Mouse (Mus musculus) intestine, embryonic 14.5 days (tissue): ENCODE results near the gene Arhgap19. TPM values are rescaled to one million over a fixed set of nuclear protein-coding genes. Genes with fewer than 3 reads are reported as not detected.

ENCODE experiments used
- ATAC-seq: fragments of 200-750 bp; cut with Nextera tagmentation; replicated peaks from 2 replicates; pipeline ENCODE4 v1.8.0; 2017; ENCODE audit warnings: low read depth, moderate number of reproducible peaks, moderate TSS enrichment, moderate library complexity; ENCODE audit not compliant: low FRiP score, low TSS enrichment
- DNase-seq: peaks from one replicate; pipeline ENCODE4 v3.0.0-alpha.2; 2018; ENCODE audit warnings: low spot score
- H3K27ac ChIP-seq: fragments of 300-500 bp; sonication (generic); 2 replicates; pipeline ENCODE4 v1.5.1; 2014; ENCODE audit warnings: low read depth, mild to moderate bottlenecking, control low read depth
- H3K27me3 ChIP-seq: fragments of 300-500 bp; sonication (generic); replicated peaks from 2 replicates; pipeline ENCODE4 v1.6.1; 2014; ENCODE audit warnings: low read length, control low read depth; ENCODE audit not compliant: control insufficient read depth, insufficient read depth
- H3K36me3 ChIP-seq: fragments of 300-500 bp; sonication (generic); 2 replicates; pipeline ENCODE4 v1.6.1; 2014; ENCODE audit warnings: low read length, control low read depth; ENCODE audit not compliant: control insufficient read depth, insufficient read depth
- H3K4me1 ChIP-seq: fragments of 300-500 bp; sonication (generic); replicated peaks from 2 replicates; pipeline ENCODE4 v1.6.1; 2014; ENCODE audit warnings: low read length, control low read depth, mixed read lengths; ENCODE audit not compliant: control insufficient read depth, insufficient read depth
- H3K4me2 ChIP-seq: fragments of 300-500 bp; sonication (generic); 2 replicates; pipeline ENCODE4 v1.6.1; 2014; ENCODE audit warnings: low read length
- H3K4me3 ChIP-seq: fragments of 300-500 bp; sonication (generic); 2 replicates; pipeline ENCODE4 v1.5.1; 2014; ENCODE audit warnings: low read depth, low read length, control low read depth, mixed read lengths
- H3K9ac ChIP-seq: fragments of 300-500 bp; sonication (generic); 2 replicates; pipeline ENCODE4 v1.6.1; 2014; ENCODE audit warnings: mild to moderate bottlenecking, low read length
- H3K9me3 ChIP-seq: fragments of 300-500 bp; sonication (generic); 2 replicates; pipeline ENCODE4 v1.6.1; 2016; ENCODE audit warnings: low read length, control low read depth; ENCODE audit not compliant: control insufficient read depth
- WGBS: fragments of 180-500 bp; shearing (Covaris S2); extraction: QIAGEN DNeasy Blood & Tissue Kit; methylation state at CpG from one replicate; pipeline ENCODE4 v1.1.7; 2014; 5-methylcytosine and 5-hydroxymethylcytosine counted together
- polyA plus RNA-seq: library from polyadenylated mRNA; unstranded; fragments of >200 nt; fragmentation: Nextera tagmentation; extraction: Ambion mirVana; gene quantifications from 2 replicates; pipeline ENCODE4 v1.2.1, GENCODE M21; 2014

Gene Arhgap19
- polyA plus RNA-seq, 1 experiment from 2014 or later, result 25.5 TPM

- Histone ChIP-seq H3K36me3 (no peaks in the 10 kb centered on the region), H3K4me1 (peaks cover 12% of the 10 kb centered on the region), H3K9ac (no peak overlapping the region), H3K27me3 (no peaks in the 10 kb centered on the region), H3K4me2 (no peak overlapping the region), H3K9me3 (no peaks in the 10 kb centered on the region), H3K27ac (no peak overlapping the region), H3K4me3 (no peak overlapping the region)
- WGBS, result 90% methylated on average over 6 of the region's 6 CpGs
- ATAC-seq (no peak), DNase-seq (no peak)
Observed at GRCm38 (mm10) chr19:41797536-41797935, 4.3 kb downstream of the Arhgap19 start.

- 81% methylated on average over 12 of the region's 12 CpGs for WGBS
- H3K9ac ChIP-seq, result no peak overlapping the region
Observed at GRCm38 (mm10) chr19:41796789-41797327, 5.0 kb downstream of the Arhgap19 start.

DNA sequence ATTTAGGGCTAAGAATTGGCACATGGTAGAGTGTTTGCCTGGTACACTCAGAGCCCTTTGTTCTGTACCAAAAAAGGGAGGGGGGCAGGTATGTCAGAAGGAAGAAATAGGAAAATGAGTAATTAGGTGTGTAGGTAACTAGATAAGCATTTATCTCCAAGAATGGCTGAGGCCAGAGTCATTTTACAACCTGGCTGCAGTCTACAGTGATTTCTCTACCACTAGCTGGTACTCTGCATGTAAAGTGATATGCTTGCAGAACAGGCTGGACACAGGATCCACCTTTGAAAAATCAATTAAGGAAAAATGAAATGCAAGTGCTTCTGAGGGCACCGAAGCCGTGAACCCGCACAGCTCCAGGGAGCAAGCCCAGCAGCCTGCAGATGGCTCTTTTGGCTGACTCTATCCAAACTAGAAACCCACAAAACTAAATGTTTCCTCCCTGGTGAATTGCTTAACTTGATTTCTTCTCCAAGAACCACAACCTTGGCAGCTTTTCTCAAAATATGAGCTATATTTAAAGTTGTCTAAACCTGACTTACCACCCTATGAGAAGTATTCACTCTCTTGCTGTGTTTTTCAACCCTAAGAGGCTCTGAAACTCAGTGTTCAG, 5.6 kb downstream of the Arhgap19 start:
- no peaks in the 10 kb centered on the region for H3K9me3 ChIP-seq
- no peak overlapping the region; the same call in 1 of the 2 replicates for H3K27ac ChIP-seq
- no peak overlapping the region for H3K4me2 ChIP-seq
- DNase-seq (no peak), ATAC-seq (no peak; the same call in 1 of the 2 replicates)
- peaks cover 12% of the 10 kb centered on the region for H3K4me1 ChIP-seq
- H3K27me3 ChIP-seq, result no peaks in the 10 kb centered on the region
- 0 out of 2 replicates have a peak, but pooled peaks cover 4% of the 10 kb centered on the region for H3K36me3 ChIP-seq
- WGBS, result 75% methylated on average over 3 of the region's 3 CpGs
- no peak overlapping the region for H3K4me3 ChIP-seq
- H3K9ac ChIP-seq, result no peak overlapping the region

More at GRCm38 (mm10) chr19:41796789-41797327, 5.0 kb downstream of the Arhgap19 start:
- no peak overlapping the region for H3K27ac ChIP-seq
- H3K27me3 ChIP-seq, result no peaks in the 10 kb centered on the region
- H3K4me1 ChIP-seq, result peaks cover 12% of the 10 kb centered on the region
- H3K4me3 ChIP-seq, result no peak overlapping the region
- H3K9me3 ChIP-seq, result no peaks in the 10 kb centered on the region
- 0 out of 2 replicates have a peak, but pooled peaks cover 2% of the 10 kb centered on the region for H3K36me3 ChIP-seq
- ATAC-seq (no peak), DNase-seq (no peak)
- no peak overlapping the region for H3K4me2 ChIP-seq

DNA sequence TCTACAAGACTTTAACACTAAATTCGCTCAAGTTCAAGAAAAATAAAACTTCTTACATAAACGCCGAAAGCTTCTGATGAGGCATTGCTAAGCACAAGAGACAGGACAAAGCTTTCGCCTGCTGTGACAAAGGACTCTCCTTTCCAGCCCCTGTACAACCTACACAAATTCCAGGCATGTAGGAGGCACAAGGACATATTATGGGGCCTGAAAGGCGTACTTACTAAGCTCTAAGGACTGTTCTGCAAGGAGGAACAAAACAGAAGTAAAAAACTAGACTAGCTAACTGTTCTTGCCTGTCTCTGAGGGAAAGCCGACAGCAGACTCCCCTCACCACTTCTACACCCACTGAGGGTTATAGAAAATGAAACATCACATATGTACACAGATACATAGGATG, 6.9 kb downstream of the Arhgap19 start:
- H3K9me3 ChIP-seq, result no peaks in the 10 kb centered on the region
- 83% methylated on average over 6 of the region's 6 CpGs for WGBS
- no peak overlapping the region for H3K27ac ChIP-seq
- H3K27me3 ChIP-seq, result no peaks in the 10 kb centered on the region
- H3K36me3 ChIP-seq, result 0 out of 2 replicates have a peak, but pooled peaks cover 4% of the 10 kb centered on the region
- H3K4me1 ChIP-seq, result peaks cover 3% of the 10 kb centered on the region; the same call in 1 of the 2 replicates
- H3K4me3 ChIP-seq, result no peak overlapping the region
- H3K4me2 ChIP-seq, result no peak overlapping the region
- ATAC-seq (no peak), DNase-seq (no peak)
- H3K9ac ChIP-seq, result no peak overlapping the region

DNA sequence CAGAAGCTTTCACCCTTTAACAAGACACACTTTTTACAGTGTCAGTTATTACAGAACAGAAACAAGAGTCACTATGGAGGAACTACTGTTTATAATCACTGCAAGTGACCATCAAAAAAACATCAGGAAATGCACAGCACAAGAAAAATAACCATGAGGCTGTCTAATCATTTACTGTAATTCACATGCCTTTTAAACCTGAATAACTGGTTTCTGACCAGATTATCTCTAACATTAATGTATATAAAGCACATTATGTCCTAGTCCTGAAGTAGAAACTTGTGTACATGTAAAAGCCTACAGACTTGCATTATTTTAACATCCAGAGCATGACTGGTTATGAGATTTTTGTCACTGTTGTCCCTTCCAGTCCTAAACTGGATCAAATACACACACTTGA, 7.8 kb downstream of the Arhgap19 start:
- peaks cover 3% of the 10 kb centered on the region; the same call in 1 of the 2 replicates for H3K4me1 ChIP-seq
- H3K9ac ChIP-seq, result no peak overlapping the region
- H3K36me3 ChIP-seq, result 0 out of 2 replicates have a peak, but pooled peaks cover 9% of the 10 kb centered on the region
- ATAC-seq (no peak), DNase-seq (no peak)
- peak overlapping the region; percentile 18; the same call in 1 of the 2 replicates for H3K4me2 ChIP-seq
- no peaks in the 10 kb centered on the region for H3K27me3 ChIP-seq
- H3K9me3 ChIP-seq, result no peaks in the 10 kb centered on the region
- H3K4me3 ChIP-seq, result no peak overlapping the region
- H3K27ac ChIP-seq, result no peak overlapping the region

DNA sequence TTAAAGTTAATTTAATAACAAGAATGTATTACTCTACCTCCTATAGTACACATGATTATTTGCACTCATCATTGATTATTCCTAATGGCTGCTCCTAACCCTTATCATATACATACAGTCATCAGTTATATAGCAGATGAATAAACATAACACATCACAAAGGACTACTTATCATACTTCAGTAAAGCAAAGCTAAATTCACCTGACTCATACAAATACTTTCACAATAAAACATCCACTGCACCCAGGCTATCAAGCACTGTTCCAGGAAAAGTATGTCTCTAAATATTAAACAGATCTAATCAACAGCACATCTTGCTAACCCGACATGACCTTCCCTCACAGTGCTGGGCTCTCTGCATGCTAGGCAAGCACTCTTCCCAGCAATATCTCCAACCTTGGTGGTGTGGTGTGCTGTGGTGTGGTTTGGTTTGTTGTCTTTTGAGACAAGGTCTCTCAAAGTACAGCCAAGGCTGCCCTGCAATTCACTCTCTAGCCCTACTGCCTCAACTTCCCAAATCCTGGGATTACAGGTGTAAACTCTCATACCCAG, 8.8 kb downstream of the Arhgap19 start:
- H3K4me3 ChIP-seq, result no peak overlapping the region
- H3K4me1 ChIP-seq, result peaks cover 3% of the 10 kb centered on the region; the same call in 1 of the 2 replicates
- no peaks in the 10 kb centered on the region for H3K27me3 ChIP-seq
- 58% methylated on average over 1 of the region's 1 CpGs for WGBS
- no peak for DNase-seq
- no peak overlapping the region for H3K27ac ChIP-seq
- H3K9ac ChIP-seq, result no peak overlapping the region
- H3K36me3 ChIP-seq, result peaks cover 12% of the 10 kb centered on the region; the same call in 1 of the 2 replicates
- no peaks in the 10 kb centered on the region for H3K9me3 ChIP-seq
- ATAC-seq, result no peak
- H3K4me2 ChIP-seq, result no peak overlapping the region

- WGBS, result 93% methylated on average over 2 of the region's 2 CpGs
- no peak overlapping the region for H3K27ac ChIP-seq
Observed at GRCm38 (mm10) chr19:41791384-41791783, 10.5 kb downstream of the Arhgap19 start.

GRCm38 (mm10) chr19:41789110-41789961, 12.5 kb downstream of the Arhgap19 start:
- Histone ChIP-seq H3K4me1 (no peaks in the 10 kb centered on the region), H3K27me3 (no peaks in the 10 kb centered on the region), H3K36me3 (peaks cover 38% of the 10 kb centered on the region), H3K4me3 (no peak overlapping the region), H3K27ac (no peak overlapping the region), H3K9me3 (no peaks in the 10 kb centered on the region), H3K4me2 (no peak overlapping the region), H3K9ac (no peak overlapping the region)
- WGBS, result 50% methylated on average over 10 of the region's 10 CpGs
- no peak for ATAC-seq
- no peak for DNase-seq

More at GRCm38 (mm10) chr19:41791384-41791783, 10.5 kb downstream of the Arhgap19 start:
- Histone ChIP-seq H3K36me3 (peaks cover 20% of the 10 kb centered on the region), H3K4me1 (no peaks in the 10 kb centered on the region; the same call in 1 of the 2 replicates), H3K9me3 (no peaks in the 10 kb centered on the region), H3K9ac (no peak overlapping the region), H3K4me2 (no peak overlapping the region), H3K27me3 (no peaks in the 10 kb centered on the region), H3K4me3 (no peak overlapping the region)
- DNase-seq (no peak), ATAC-seq (no peak)
